Mouse (Mus musculus) MEL (cell line): ENCODE measurements around the gene D5Ertd579e.

ENCODE experiments used
- CTCF ChIP-seq, 3 experiments: IDR thresholded peaks in 2 of 3; conservative IDR thresholded peaks in 1 of 3; 2 replicates each; pipeline ENCODE4 v1.5.1; 2011 to 2012; ENCODE audit warnings: low read length in 3 of 3, low read depth in 2 of 3, mild to moderate bottlenecking in 2 of 3, improper control_type of control experiment in 1 of 3, inconsistent platforms in 1 of 3, mixed read lengths in 1 of 3, moderate library complexity in 1 of 3; ENCODE audit not compliant: control insufficient read depth in 1 of 3, insufficient read depth in 1 of 3, poor library complexity in 1 of 3, severe bottlenecking in 1 of 3
- EP300 ChIP-seq, 2 experiments: IDR thresholded peaks; 2 replicates each; pipeline ENCODE4 v1.6.1; 2011; ENCODE audit warnings: improper control_type of control experiment in 2 of 2, low read length in 2 of 2, low read depth in 1 of 2, mild to moderate bottlenecking in 1 of 2
- GABPA ChIP-seq: IDR thresholded peaks from 2 replicates; pipeline ENCODE4 v1.6.1; 2012; ENCODE audit warnings: low read depth, mild to moderate bottlenecking, inconsistent platforms, low read length, improper control_type of control experiment, moderate library complexity
- GATA1 ChIP-seq: IDR thresholded peaks from 2 replicates; pipeline ENCODE4 v1.6.1; 2011; ENCODE audit warnings: low read depth, low read length, improper control_type of control experiment
- MAX ChIP-seq: IDR thresholded peaks from 2 replicates; pipeline ENCODE4 v1.6.1; 2011; ENCODE audit warnings: low read length, improper control_type of control experiment
- MXI1 ChIP-seq: IDR thresholded peaks from 2 replicates; pipeline ENCODE4 v1.6.1; 2011; ENCODE audit warnings: mild to moderate bottlenecking, low read depth, low read length, improper control_type of control experiment
- POLR2A ChIP-seq, 2 experiments: IDR thresholded peaks; 2 replicates each; pipeline ENCODE4 v1.6.1; 2011 to 2012; ENCODE audit warnings: low read length in 2 of 2, mild to moderate bottlenecking in 2 of 2, control low read depth in 1 of 2, improper control_type of control experiment in 1 of 2, low read depth in 1 of 2, moderate library complexity in 1 of 2; ENCODE audit not compliant: control insufficient read depth in 1 of 2, insufficient read depth in 1 of 2, poor library complexity in 1 of 2
- TCF12 ChIP-seq: IDR thresholded peaks from 2 replicates; pipeline ENCODE4 v1.6.1; 2014; ENCODE audit warnings: low read depth, mild to moderate bottlenecking, inconsistent platforms, low read length, improper control_type of control experiment, moderate library complexity
- ZMIZ1 ChIP-seq: IDR thresholded peaks from 2 replicates; pipeline ENCODE4 v1.6.1; 2012; ENCODE audit warnings: low read depth, mild to moderate bottlenecking, inconsistent platforms, low read length, improper control_type of control experiment, moderate library complexity
- ZNF384 ChIP-seq: IDR thresholded peaks from 2 replicates; pipeline ENCODE4 v1.6.1; 2012; ENCODE audit warnings: low read depth, mild to moderate bottlenecking, inconsistent platforms, low read length, improper control_type of control experiment

GRCm38 (mm10) chr5:36728403-36729085, 32.7 kb upstream of the D5Ertd579e start:
- TF ChIP-seq MXI1 (no peak), EP300 (IDR thresholded peaks at IDR 0.05; ENCODE audit: low read depth in 1 of 2, low read length in 2 of 2) (no peak), GABPA (no peak), POLR2A (IDR thresholded peaks at IDR 0.05; ENCODE audit: control insufficient read depth in 1 of 2, insufficient read depth in 1 of 2, low read depth in 1 of 2, low read length in 2 of 2, poor library complexity in 1 of 2) (no peak), TCF12 (no peak), CTCF (IDR thresholded peaks at IDR 0.05 in 2 of 3, conservative IDR thresholded peaks at IDR 0.05 in 1 of 3; ENCODE audit: control insufficient read depth in 1 of 3, insufficient read depth in 1 of 3, low read depth in 2 of 3, low read length in 3 of 3, poor library complexity in 1 of 3, severe bottlenecking in 1 of 3) (no peak), MAX (no peak), ZNF384 (no peak), GATA1 (no peak), ZMIZ1 (no peak)
